Mouse (Mus musculus): ENCODE results near the gene Crtc1. TPM values are rescaled to one million over a fixed set of nuclear protein-coding genes. Genes with fewer than 3 reads are reported as not detected.

The Crtc1 gene
- polyA plus RNA-seq, 1 experiment: 16.8 TPM

DNA sequence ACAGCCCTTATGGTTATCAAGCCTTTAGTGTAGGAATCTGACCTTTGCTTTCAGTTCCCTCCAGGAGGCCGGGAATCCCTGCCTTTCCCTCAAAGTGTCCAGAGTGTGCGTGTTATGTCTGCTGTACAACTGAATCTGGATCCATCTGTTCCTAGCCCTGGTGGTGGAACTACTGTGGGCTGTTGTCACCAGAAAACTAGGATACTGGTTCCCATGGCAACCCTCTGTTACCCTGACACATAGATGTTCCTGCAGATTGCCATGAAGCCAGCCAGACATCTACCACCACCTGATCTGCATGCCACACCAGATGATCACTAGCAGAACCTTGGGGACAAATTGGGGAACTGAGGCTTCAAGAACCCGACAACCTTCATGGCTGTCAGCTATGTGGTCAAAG is 42.5 kb upstream of the Crtc1 start:
- Histone ChIP-seq H3K4me3 (ENCODE audit: insufficient read depth, low read depth, low read length) (no peak overlapping the region), H3K27me3 (replicated peaks; ENCODE audit: control insufficient read depth, insufficient read depth, low read length) (no peaks in the 10 kb centered on the region), H3K27ac (ENCODE audit: insufficient read depth, low read depth, low read length) (no peak overlapping the region), H3K36me3 (ENCODE audit: control insufficient read depth, insufficient read depth, low read length) (no peaks in the 10 kb centered on the region), H3K4me1 (ENCODE audit: control insufficient read depth, insufficient read depth, low read length) (no peaks in the 10 kb centered on the region)
- no peak for TF ChIP-seq POLR2A (IDR thresholded peaks at IDR 0.05; ENCODE audit: low read depth, low read length)
- TF ChIP-seq CTCF (conservative IDR thresholded peaks at IDR 0.05; ENCODE audit: insufficient read depth, insufficient read length, low read depth, low read length): no peak
- WGBS: 85% methylated on average over 3 of the region's 3 CpGs
- no peak for DNase-seq

DNA sequence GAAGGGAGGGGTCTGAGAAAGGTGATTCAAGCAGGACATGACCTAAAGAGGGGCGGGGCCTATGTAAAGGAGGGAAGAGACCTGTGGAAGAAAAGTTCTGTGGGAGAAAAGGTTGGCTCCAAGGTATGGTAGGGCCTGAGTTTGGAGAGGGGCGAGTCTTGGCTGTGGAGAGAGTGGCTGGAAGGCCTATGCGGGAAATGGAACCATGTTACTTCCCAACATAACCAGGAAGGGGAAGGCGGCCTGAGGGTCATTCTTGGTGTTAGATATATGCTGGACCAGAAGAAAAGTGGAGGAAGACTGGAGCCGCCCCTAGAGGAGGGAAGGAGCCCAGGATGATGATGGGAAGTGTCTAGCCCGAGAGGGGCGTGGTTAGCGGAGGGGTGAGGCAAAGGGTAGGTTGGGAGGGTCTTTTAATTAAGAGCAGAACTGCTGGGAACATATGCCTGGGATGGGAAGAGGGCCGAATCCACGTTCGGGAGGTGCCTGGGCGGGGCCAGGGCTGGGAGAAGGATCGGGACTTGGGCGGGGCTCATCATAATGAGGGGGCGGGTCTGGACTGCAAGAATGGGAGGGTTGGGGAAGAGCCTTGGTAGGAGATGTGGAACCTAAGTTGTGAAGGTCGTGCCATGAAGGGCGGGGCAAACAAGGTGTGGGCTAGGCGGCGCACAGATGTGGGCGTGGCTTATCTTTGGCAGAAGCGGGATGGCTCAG is 38.0 kb upstream of the Crtc1 start:
- peak; percentile 27 for DNase-seq
- no peaks in the 10 kb centered on the region for H3K36me3 ChIP-seq (ENCODE audit: control insufficient read depth, insufficient read depth, low read length)
- H3K27me3 ChIP-seq (replicated peaks; ENCODE audit: control insufficient read depth, insufficient read depth, low read length): no peaks in the 10 kb centered on the region
- H3K4me3 ChIP-seq (ENCODE audit: insufficient read depth, low read depth, low read length): peak overlapping the region; percentile 85; the same call in 1 of the 2 replicates
- no peaks in the 10 kb centered on the region for H3K4me1 ChIP-seq (ENCODE audit: control insufficient read depth, insufficient read depth, low read length)
- TF ChIP-seq CTCF (conservative IDR thresholded peaks at IDR 0.05; ENCODE audit: insufficient read depth, insufficient read length, low read depth, low read length) (no peak), POLR2A (IDR thresholded peaks at IDR 0.05; ENCODE audit: low read depth, low read length) (no peak)
- WGBS: 6% methylated on average over 21 of the region's 21 CpGs
- no peak overlapping the region for H3K27ac ChIP-seq (ENCODE audit: insufficient read depth, low read depth, low read length)

DNA sequence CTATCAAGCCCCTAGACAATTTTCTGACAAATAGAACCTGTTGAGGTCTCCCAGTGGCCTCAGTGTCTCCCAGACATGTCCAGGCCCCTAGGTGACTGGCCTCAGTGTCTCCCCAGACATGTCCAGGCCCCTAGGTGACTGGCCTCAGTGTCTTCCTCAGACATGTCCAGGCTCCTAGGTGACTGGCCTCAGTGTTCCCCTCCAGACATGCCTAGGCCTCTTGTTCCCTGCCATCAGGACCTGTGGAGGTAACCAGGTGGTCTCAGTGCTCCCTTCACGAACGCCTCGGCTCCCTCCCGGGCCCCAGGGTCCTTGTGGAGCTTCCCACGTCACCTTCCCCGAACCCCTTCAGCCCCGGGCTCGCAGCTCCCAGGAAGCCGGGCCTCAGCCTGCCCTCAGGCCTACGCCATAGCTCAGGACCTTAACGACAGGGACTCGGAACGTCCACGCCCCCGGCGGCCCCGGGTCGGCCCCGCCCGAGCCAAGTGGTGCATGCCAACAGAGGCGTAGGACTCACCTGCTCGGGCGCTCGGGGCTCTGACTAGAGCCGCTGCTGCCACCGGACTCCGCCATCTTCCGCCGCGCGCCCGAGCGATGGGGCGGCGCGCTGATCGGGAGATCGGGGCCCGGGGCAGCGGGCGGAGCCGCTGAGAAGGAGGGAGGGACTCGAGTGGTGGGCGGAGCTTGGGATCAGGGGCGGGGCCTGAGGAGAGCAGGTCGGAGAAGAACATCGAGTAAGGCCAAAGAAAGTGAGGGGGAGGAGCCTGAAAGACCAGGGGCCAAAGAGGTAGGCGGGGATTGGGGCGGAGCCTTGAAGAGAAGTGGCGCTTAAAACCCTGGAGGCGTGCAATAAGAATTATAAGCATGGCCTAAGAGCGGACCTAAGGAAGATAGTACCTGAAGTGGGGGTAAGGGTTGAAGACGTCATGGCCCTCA is 37.2 kb upstream of the Crtc1 start, which contains the start of gene Klhl26:
Klhl26 (minus strand) TSS at position 636 of the 936 bp plus-strand sequence.
- peak within 1 kb of the TSS; percentile 85 for H3K4me3 ChIP-seq (ENCODE audit: insufficient read depth, low read depth, low read length)
- H3K36me3 ChIP-seq (ENCODE audit: control insufficient read depth, insufficient read depth, low read length): no peaks in the 10 kb centered on the region
- no peaks in the 10 kb centered on the region for H3K4me1 ChIP-seq (ENCODE audit: control insufficient read depth, insufficient read depth, low read length)
- H3K27me3 ChIP-seq (replicated peaks; ENCODE audit: control insufficient read depth, insufficient read depth, low read length): no peaks in the 10 kb centered on the region
- DNase-seq: peak; percentile 98
- WGBS: under 1% methylated on average over 53 of the region's 53 CpGs
- H3K27ac ChIP-seq (ENCODE audit: insufficient read depth, low read depth, low read length): no peak within 1 kb of the TSS
- TF ChIP-seq CTCF (conservative IDR thresholded peaks at IDR 0.05; ENCODE audit: insufficient read depth, insufficient read length, low read depth, low read length): no peak
- TF ChIP-seq POLR2A (IDR thresholded peaks at IDR 0.05; ENCODE audit: low read depth, low read length): no peak

DNA sequence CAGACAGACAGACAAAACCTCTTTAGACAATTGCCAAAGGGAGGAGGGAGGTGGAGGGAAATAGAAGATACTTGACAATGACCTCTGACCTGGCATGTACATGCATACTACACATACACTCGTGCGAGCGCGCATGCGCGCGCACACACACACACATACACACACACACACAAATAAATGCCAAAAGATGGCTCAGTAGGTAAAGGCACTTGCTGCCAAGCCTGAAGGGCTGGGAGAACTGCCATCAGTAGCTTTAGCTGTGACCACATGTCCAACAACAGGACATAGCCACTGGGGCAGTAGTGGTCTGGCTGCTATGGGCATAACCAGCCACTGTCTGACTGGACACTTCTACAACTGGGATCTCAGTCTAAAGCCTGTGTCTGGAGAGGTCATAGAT is 32.5 kb upstream of the Crtc1 start:
- Histone ChIP-seq H3K36me3 (ENCODE audit: control insufficient read depth, insufficient read depth, low read length) (no peaks in the 10 kb centered on the region), H3K27me3 (replicated peaks; ENCODE audit: control insufficient read depth, insufficient read depth, low read length) (no peaks in the 10 kb centered on the region), H3K4me1 (ENCODE audit: control insufficient read depth, insufficient read depth, low read length) (no peaks in the 10 kb centered on the region; the same call in none of the 2 replicates), H3K4me3 (ENCODE audit: insufficient read depth, low read depth, low read length) (no peak overlapping the region), H3K27ac (ENCODE audit: insufficient read depth, low read depth, low read length) (no peak overlapping the region)
- WGBS: 96% methylated on average over 7 of the region's 7 CpGs
- TF ChIP-seq CTCF (conservative IDR thresholded peaks at IDR 0.05; ENCODE audit: insufficient read depth, insufficient read length, low read depth, low read length): no peak
- no peak for TF ChIP-seq POLR2A (IDR thresholded peaks at IDR 0.05; ENCODE audit: low read depth, low read length)
- no peak for DNase-seq

DNA sequence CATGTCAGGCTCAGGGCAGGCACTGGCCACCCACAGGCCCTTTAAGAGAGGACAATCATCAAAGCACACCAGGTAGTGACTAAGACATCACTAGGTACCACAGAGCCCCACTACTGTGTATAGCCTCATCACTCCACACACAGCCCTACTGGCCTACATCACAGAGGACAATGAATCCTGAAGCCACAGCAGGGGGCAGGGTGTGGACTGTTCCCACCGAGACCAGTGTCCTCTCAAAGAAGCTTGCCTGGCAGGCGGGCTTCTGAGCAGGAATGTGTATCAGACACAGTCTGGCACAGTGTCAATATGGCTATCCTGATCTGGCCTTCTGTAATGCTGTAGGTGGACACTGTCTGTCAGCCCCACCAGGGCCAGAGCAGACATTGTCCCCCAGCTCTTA is 30.6 kb upstream of the Crtc1 start:
- DNase-seq: no peak
- Histone ChIP-seq H3K27me3 (replicated peaks; ENCODE audit: control insufficient read depth, insufficient read depth, low read length) (no peaks in the 10 kb centered on the region), H3K27ac (ENCODE audit: insufficient read depth, low read depth, low read length) (no peak overlapping the region), H3K4me1 (ENCODE audit: control insufficient read depth, insufficient read depth, low read length) (no peaks in the 10 kb centered on the region; the same call in none of the 2 replicates), H3K4me3 (ENCODE audit: insufficient read depth, low read depth, low read length) (no peak overlapping the region), H3K36me3 (ENCODE audit: control insufficient read depth, insufficient read depth, low read length) (no peaks in the 10 kb centered on the region)
- TF ChIP-seq POLR2A (IDR thresholded peaks at IDR 0.05; ENCODE audit: low read depth, low read length) (no peak), CTCF (conservative IDR thresholded peaks at IDR 0.05; ENCODE audit: insufficient read depth, insufficient read length, low read depth, low read length) (no peak)
- 68% methylated on average over 2 of the region's 2 CpGs for WGBS

DNA sequence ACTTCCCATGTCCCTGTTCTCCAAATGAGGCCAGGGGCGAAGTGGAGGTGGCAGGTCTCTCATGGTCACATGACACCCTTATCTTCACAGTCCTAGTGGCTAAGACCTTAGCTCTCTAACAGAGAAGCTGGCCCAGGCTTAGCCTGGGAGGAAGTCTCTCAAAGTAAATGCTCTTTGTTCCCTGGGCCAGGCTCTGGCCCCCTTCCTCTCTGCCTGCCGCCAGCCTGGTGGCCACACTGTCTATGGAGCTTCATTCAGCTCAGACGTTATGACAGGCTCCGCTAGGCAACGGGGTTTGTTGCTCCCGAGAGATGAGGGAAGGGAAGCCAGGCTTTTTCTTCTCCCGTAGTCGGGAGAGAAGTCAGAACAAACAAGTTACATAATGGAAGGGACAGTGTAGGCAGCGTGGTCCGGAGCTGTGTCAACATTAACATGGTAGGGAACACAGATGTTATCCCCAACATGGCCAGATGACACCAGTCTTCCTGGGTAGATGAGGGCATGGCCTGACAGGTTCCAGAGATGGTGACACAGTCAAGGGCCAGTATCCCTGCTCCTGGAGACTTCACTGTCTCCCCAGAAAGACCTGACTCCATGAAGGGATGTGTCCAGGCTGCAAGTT is 30.0 kb upstream of the Crtc1 start:
- DNase-seq: no peak
- Histone ChIP-seq H3K27me3 (replicated peaks; ENCODE audit: control insufficient read depth, insufficient read depth, low read length) (no peaks in the 10 kb centered on the region), H3K4me3 (ENCODE audit: insufficient read depth, low read depth, low read length) (no peak overlapping the region), H3K27ac (ENCODE audit: insufficient read depth, low read depth, low read length) (no peak overlapping the region), H3K4me1 (ENCODE audit: control insufficient read depth, insufficient read depth, low read length) (no peaks in the 10 kb centered on the region; the same call in none of the 2 replicates), H3K36me3 (ENCODE audit: control insufficient read depth, insufficient read depth, low read length) (no peaks in the 10 kb centered on the region)
- 42% methylated on average over 10 of the region's 10 CpGs for whole genome bisulfite sequencing
- TF ChIP-seq POLR2A (IDR thresholded peaks at IDR 0.05; ENCODE audit: low read depth, low read length): no peak
- no peak for TF ChIP-seq CTCF (conservative IDR thresholded peaks at IDR 0.05; ENCODE audit: insufficient read depth, insufficient read length, low read depth, low read length)

Measured in kidney, adult 2 months (tissue).